Mouse (Mus musculus) frontal cortex, postnatal 14 days (tissue): ENCODE data around the gene Afmid.

Experiments used
- DNase-seq, 2 experiments: peaks; one replicate each; pipeline ENCODE4 v3.0.0; 2022; ENCODE audit warnings: low spot score in 2 of 2

Afmid gene

GRCm38 (mm10) chr11:117879676-117880075, 54.0 kb downstream of the Afmid start:
- DNase-seq, result no peak

DNA sequence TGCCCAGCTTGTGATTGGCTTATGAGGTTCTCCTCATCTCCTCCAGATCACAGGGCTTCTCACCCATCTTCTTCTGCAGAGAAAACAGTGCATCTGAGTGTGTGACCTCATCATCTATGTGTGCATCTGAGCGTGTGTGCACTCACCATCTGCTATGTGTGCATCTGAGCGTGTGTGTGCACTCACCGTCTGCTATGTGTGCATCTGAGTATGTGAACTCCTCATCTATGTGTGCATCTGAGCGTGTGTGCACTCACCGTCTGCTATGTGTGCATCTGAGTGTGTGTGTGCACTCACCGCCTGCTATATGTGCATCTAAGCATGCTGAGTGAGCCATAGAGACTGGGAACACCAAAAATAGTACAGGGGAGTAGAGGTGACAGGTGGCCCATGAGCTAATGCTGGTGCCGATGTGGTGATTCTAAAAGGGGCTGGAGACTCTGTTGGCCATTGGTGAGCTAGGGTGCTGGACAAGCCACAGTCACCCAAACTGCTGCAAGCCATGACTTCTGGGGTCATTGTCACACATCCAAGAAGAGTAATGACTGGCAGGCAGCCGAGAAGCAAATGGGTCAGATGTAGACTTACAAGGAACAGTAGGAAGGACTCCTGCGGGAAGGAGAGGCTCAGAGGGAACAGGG, 54.7 kb downstream of the Afmid start:
- no peak for DNase-seq

- no peak for DNase-seq
These were observed 55.2 kb downstream of the Afmid start for GRCm38 (mm10) chr11:117880977-117881358.

GRCm38 (mm10) chr11:117881787-117882186, 56.1 kb downstream of the Afmid start:
- no peak for DNase-seq

DNA sequence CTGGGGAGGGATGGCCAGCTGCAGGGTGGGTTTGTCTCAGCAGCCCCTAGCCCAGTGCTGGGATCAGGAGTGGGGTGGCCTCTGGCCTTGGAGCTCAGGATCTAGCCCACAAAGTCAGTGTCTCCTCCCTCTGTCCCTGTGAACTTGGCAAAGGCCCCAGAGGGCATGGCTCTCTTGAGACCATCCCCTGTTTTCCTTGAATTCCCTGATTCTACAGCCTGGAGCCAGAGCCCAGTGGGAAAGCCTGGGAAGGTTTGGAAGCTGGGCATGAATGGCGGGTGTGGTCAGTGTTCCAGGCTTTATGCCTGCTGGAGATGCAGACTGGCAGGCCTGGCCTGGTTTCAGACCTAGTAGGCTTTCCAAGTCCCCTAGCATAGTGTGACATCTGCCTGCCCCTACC, 56.5 kb downstream of the Afmid start:
- DNase-seq, result no peak

DNA sequence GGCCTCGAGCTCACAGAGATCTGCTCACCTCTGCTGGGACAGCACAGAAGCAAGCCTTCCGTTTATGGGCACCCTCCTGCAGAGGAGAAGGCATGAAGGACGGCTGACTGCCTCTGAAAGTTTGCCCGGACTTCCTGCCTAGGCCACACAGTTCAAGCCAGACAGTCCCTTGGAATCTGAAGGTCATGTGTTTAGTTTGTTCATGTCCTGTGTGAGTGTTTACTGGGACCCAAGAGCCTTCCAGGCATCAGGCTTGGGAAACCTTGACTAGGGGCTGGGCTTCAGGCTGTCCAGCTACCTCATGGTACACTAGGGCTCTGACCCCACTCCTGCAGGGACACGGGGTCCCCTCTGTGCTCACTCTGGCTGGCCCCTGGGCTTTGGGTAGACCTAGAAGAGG, 60.3 kb downstream of the Afmid start:
- no peak for DNase-seq

DNA sequence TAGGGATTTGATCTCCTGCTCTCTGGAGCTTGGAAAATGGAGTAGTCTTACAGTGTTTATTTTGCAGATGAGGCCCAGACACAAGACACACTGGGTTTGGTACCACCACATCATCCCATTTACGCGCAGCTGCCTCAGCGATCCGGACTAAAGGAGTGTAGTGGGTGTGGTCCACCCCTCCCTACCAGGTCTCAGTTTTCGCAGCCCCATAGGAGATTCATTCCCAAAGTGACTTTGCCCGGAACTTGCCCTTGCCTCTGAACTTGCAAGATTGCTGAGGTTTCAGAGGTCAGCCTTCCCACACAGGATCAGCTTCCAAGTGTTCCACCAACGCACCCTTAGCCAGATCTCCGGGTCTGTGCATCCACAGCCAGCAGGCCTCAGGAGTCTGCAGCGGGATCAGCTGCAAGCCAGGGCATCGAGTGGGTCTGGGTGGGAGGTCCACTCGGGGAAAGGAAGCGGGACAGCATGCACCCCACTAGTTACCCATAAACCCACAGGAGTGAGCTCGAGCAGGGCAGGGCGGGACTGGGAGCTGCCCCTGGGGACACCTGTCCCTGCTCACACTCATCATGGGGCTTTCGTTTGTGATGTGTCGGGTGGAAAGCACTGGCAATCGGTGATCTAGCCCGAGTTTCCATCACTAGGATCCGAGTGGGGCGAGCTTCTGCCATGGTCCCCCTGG, 62.6 kb downstream of the Afmid start:
- no peak for DNase-seq

- DNase-seq, result no peak
These were observed 63.4 kb downstream of the Afmid start for GRCm38 (mm10) chr11:117888853-117889822.
